Mouse (Mus musculus) heart, embryonic 16.5 days (tissue): ENCODE data around the gene Cyfip2. TPM values are rescaled to one million over a fixed set of nuclear protein-coding genes. Genes with fewer than 3 reads are reported as not detected.

Experiments used
- ATAC-seq: fragments of 200-750 bp; cut with Nextera tagmentation; replicated peaks from 2 replicates; pipeline ENCODE4 v1.8.0; 2017; ENCODE audit warnings: moderate number of reproducible peaks; ENCODE audit not compliant: insufficient read depth, low FRiP score; ENCODE audit errors: extremely low read depth
- H3K27ac ChIP-seq: fragments of 300-500 bp; sonication (generic); 2 replicates; pipeline ENCODE4 v1.5.1; 2014; ENCODE audit warnings: mild to moderate bottlenecking, low read length, control low read depth, moderate library complexity
- H3K27me3 ChIP-seq: fragments of 300-500 bp; sonication (generic); 2 replicates; pipeline ENCODE4 v1.6.1; 2014; ENCODE audit warnings: low read length, mixed read lengths; ENCODE audit not compliant: control insufficient read depth, insufficient read depth
- H3K36me3 ChIP-seq: fragments of 300-500 bp; sonication (generic); 2 replicates; pipeline ENCODE4 v1.6.1; 2014; ENCODE audit not compliant: control insufficient read depth, insufficient read depth
- H3K4me1 ChIP-seq: fragments of 300-500 bp; sonication (generic); 2 replicates; pipeline ENCODE4 v1.6.1; 2014; ENCODE audit warnings: low read length, mixed read lengths; ENCODE audit not compliant: control insufficient read depth, insufficient read depth
- H3K4me2 ChIP-seq: fragments of 300-500 bp; sonication (generic); 2 replicates; pipeline ENCODE4 v1.6.1; 2014; ENCODE audit warnings: low read depth, mild to moderate bottlenecking, control low read depth, low read length
- H3K4me3 ChIP-seq: fragments of 300-500 bp; sonication (generic); 2 replicates; pipeline ENCODE4 v1.5.1; 2014; ENCODE audit warnings: mild to moderate bottlenecking, control low read depth, low read length
- H3K9ac ChIP-seq: fragments of 300-500 bp; sonication (generic); 2 replicates; pipeline ENCODE4 v1.6.1; 2014; ENCODE audit warnings: low read length, control low read depth
- H3K9me3 ChIP-seq: fragments of 300-500 bp; sonication (generic); replicated peaks from 2 replicates; pipeline ENCODE4 v1.6.1; 2016; ENCODE audit warnings: low read length; ENCODE audit not compliant: control insufficient read depth
- WGBS: fragments of 180-500 bp; shearing (Covaris S2); extraction: QIAGEN DNeasy Blood & Tissue Kit; methylation state at CpG from one replicate; pipeline ENCODE4 v1.1.7; 2014; 5-methylcytosine and 5-hydroxymethylcytosine counted together
- polyA plus RNA-seq: library from polyadenylated mRNA; unstranded; fragments of >200 nt; fragmentation: Nextera tagmentation; extraction: Ambion mirVana; gene quantifications from 2 replicates; pipeline ENCODE4 v1.2.1, GENCODE M21; 2015

Cyfip2 gene
- polyA plus RNA-seq, 1 experiment from 2014 or later, result 14.8 TPM

- H3K9me3 ChIP-seq, result no peaks in the 10 kb centered on the region
- no peak overlapping the region for H3K9ac ChIP-seq
- WGBS, result 74% methylated on average over 10 of the region's 10 CpGs
- no peaks in the 10 kb centered on the region for H3K27me3 ChIP-seq
- H3K4me2 ChIP-seq, result no peak overlapping the region
- H3K27ac ChIP-seq, result 0 out of 2 replicates have a peak overlapping the region, but pooled peaks have one; percentile 2
- 0 out of 2 replicates have a peak, but pooled peaks cover 3% of the 10 kb centered on the region for H3K4me1 ChIP-seq
- no peak overlapping the region for H3K4me3 ChIP-seq
- H3K36me3 ChIP-seq, result no peaks in the 10 kb centered on the region
- ATAC-seq, result no peak
Observed at GRCm38 (mm10) chr11:46304093-46304492, 8.6 kb downstream of the Cyfip2 start.

DNA sequence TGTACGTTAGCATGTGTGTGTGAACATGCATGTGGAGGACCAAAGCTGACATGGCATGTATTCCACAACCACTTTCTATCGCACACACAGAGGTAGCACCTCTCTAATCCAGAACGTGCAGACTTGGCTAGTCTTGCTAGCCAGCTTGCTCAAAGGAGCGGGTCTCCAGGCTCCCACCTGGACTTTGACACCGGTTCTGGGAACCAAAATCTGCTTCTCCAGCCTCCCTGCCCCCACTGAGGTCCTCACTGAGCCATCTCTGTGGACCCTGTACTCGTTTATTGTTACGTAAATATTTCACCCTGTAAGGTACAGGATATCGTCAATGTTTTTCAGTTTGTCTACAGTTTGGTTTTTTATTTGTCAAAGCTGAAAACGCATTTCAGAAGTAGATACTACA lies 10.2 kb downstream of the Cyfip2 start:
- Histone ChIP-seq H3K27me3 (no peaks in the 10 kb centered on the region), H3K9me3 (no peaks in the 10 kb centered on the region), H3K4me1 (0 out of 2 replicates have a peak, but pooled peaks cover 3% of the 10 kb centered on the region), H3K27ac (no peak overlapping the region), H3K9ac (no peak overlapping the region), H3K36me3 (no peaks in the 10 kb centered on the region), H3K4me2 (no peak overlapping the region), H3K4me3 (no peak overlapping the region)
- whole genome bisulfite sequencing, result 90% methylated on average over 9 of the region's 9 CpGs
- ATAC-seq, result no peak

DNA sequence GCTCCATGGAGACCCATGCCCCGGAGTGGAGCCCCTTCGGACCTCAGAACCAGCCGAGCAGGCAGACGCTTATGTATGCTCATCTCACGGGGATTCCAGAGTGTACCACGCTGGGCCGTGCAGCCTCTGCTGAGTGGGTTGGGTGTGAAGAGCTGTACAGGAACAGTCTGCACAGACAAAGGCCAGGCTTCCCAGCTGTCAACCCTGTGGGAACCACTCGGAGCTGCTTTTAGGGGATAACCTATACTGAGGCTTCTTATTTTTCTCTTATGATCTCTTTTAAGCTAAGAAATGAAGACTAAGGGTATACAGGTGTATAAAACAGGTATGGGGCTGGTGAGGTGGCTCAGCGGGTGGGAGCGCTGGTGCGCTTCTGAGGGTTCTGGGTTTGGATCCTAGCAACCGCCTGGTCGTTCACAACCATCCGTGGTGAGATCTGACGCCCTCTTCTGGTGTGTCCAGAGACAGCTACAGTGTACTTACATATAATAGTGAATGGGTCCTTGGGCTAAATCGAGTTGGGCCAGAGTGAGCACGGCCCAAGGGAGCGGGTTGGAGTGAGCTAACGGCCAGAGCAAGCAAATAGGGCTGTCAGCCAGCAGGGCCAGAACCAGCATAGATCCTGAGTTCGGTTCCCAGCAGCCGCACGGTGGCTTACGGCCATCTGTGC lies 10.9 kb downstream of the Cyfip2 start:
- Histone ChIP-seq H3K4me2 (no peak overlapping the region), H3K4me1 (0 out of 2 replicates have a peak, but pooled peaks cover 3% of the 10 kb centered on the region), H3K36me3 (no peaks in the 10 kb centered on the region), H3K27me3 (no peaks in the 10 kb centered on the region), H3K9ac (no peak overlapping the region), H3K27ac (no peak overlapping the region), H3K9me3 (no peaks in the 10 kb centered on the region), H3K4me3 (no peak overlapping the region)
- no peak for ATAC-seq
- 82% methylated on average over 23 of the region's 23 CpGs for WGBS

DNA sequence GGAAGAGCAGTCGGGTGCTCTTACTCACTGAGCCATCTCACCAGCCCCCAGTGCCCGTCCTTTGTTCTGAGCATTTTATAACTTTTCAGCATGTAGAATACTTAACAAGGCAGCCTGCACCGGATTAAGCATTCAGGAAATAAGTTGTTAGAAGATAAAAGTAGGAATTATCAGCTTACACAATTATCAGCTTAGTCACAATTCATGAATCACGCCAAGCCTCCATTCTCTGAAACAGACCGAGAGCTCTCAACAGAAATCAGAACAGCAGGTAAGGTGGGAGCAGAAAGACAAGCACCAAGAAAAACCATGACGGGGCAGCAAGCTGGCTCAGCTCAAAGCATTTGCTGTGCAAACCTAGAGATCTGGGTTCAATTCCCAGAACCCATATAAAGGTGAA lies 12.8 kb downstream of the Cyfip2 start:
- no peak for ATAC-seq
- no peaks in the 10 kb centered on the region for H3K36me3 ChIP-seq
- WGBS, result 68% methylated on average over 6 of the region's 6 CpGs

DNA sequence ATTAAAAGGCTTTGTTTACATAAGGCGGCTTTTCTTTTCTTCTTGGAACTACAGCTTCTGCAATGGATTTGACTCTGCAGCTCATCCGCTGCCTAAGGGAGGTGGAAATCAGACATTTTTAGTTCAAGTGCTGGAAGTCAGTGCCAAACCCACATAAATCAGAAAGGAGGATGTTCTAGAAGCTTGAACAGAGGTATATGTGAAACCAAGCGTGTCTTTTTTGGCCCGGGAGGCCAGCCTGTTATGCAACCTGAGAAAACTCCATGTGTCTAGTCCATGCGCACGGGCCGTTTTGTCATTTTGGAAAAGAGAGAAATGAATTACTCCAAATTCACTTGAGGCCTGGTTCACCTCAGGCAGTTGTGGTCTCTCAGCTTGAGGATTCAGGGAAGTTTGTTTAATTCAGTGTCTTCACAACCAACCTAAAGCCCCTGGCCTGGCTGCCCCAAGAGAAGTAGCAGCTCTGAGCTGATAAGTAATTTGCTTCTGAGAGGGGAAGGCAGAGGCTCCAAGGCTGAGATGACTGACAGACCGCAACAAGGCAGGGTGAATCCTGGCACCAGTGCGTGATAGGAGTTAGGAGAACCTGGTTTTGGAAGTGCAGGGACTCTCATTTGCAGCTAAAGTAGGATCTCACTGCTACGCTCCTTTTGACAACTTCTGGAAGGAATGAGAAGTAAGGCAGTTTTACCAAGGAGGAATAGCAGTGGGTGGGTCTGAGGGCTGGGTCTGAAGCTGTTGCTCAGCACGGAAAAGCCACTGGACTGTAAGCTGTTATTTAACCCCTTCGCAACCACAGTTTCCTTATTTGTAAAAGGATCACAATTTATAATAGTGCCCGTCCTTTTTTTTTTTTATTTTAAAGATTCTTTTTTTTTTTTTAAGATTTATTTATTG lies 13.5 kb downstream of the Cyfip2 start:
- Histone ChIP-seq H3K9me3 (no peaks in the 10 kb centered on the region), H3K27me3 (no peaks in the 10 kb centered on the region), H3K4me3 (no peak overlapping the region), H3K27ac (no peak overlapping the region), H3K36me3 (no peaks in the 10 kb centered on the region), H3K9ac (no peak overlapping the region), H3K4me1 (no peaks in the 10 kb centered on the region), H3K4me2 (no peak overlapping the region)
- 62% methylated on average over 13 of the region's 13 CpGs for WGBS
- ATAC-seq, result no peak

More for the DNA sequence above, 12.8 kb downstream of the Cyfip2 start:
- Histone ChIP-seq H3K27me3 (no peaks in the 10 kb centered on the region), H3K4me2 (no peak overlapping the region), H3K9me3 (no peaks in the 10 kb centered on the region), H3K27ac (no peak overlapping the region), H3K4me3 (no peak overlapping the region), H3K4me1 (no peaks in the 10 kb centered on the region), H3K9ac (no peak overlapping the region)

GRCm38 (mm10) chr11:46294390-46294789 lies 18.3 kb downstream of the Cyfip2 start:
- Histone ChIP-seq H3K36me3 (no peaks in the 10 kb centered on the region), H3K9ac (no peak overlapping the region), H3K27me3 (no peaks in the 10 kb centered on the region), H3K27ac (no peak overlapping the region), H3K4me1 (no peaks in the 10 kb centered on the region), H3K4me3 (no peak overlapping the region), H3K9me3 (no peaks in the 10 kb centered on the region), H3K4me2 (no peak overlapping the region)
- ATAC-seq, result no peak
- 88% methylated on average over 11 of the region's 11 CpGs for WGBS

- Histone ChIP-seq H3K27ac (no peak overlapping the region), H3K36me3 (no peaks in the 10 kb centered on the region), H3K9me3 (no peaks in the 10 kb centered on the region), H3K4me2 (no peak overlapping the region), H3K4me1 (no peaks in the 10 kb centered on the region), H3K4me3 (no peak overlapping the region), H3K27me3 (no peaks in the 10 kb centered on the region), H3K9ac (no peak overlapping the region)
- ATAC-seq, result no peak
- WGBS, result 84% methylated on average over 5 of the region's 5 CpGs
Observed at GRCm38 (mm10) chr11:46293491-46293890, 19.2 kb downstream of the Cyfip2 start.

- 54% methylated on average over 10 of the region's 10 CpGs for WGBS
Observed at GRCm38 (mm10) chr11:46290988-46291405, 21.7 kb downstream of the Cyfip2 start.

GRCm38 (mm10) chr11:46289561-46289960 lies 23.1 kb downstream of the Cyfip2 start:
- 80% methylated on average over 9 of the region's 9 CpGs for WGBS
- H3K4me2 ChIP-seq, result no peak overlapping the region
- no peak overlapping the region for H3K9ac ChIP-seq
- H3K27me3 ChIP-seq, result no peaks in the 10 kb centered on the region
- no peak overlapping the region for H3K4me3 ChIP-seq
- H3K4me1 ChIP-seq, result 0 out of 2 replicates have a peak, but pooled peaks cover 2% of the 10 kb centered on the region
- H3K27ac ChIP-seq, result no peak overlapping the region
- no peaks in the 10 kb centered on the region for H3K9me3 ChIP-seq
- ATAC-seq, result no peak
- no peaks in the 10 kb centered on the region for H3K36me3 ChIP-seq

More at GRCm38 (mm10) chr11:46290988-46291405, 21.7 kb downstream of the Cyfip2 start:
- Histone ChIP-seq H3K4me3 (no peak overlapping the region), H3K27me3 (no peaks in the 10 kb centered on the region), H3K4me1 (0 out of 2 replicates have a peak, but pooled peaks cover 2% of the 10 kb centered on the region), H3K36me3 (no peaks in the 10 kb centered on the region), H3K9me3 (no peaks in the 10 kb centered on the region), H3K9ac (no peak overlapping the region), H3K27ac (no peak overlapping the region), H3K4me2 (no peak overlapping the region)
- no peak for ATAC-seq
